In genomic region chr8:84637946-84638554, GRCm38 (mm10) we compare ENCODE assay signal across 8 mouse cellular contexts. TPM values are rescaled to one million over a fixed set of nuclear protein-coding genes. Genes with fewer than 3 reads are reported as not detected.
DNase-seq lines count a peak whose midpoint lies in the region; ATAC-seq and TF ChIP-seq lines count a peak whose summit lies in the region.

No protein-coding gene starts in this region.

- TF ChIP-seq CTCF in G1E (IDR thresholded peaks at IDR 0.05; ENCODE audit: low read depth, low read length): no peak

- H3K4me3 ChIP-seq in heart, embryonic 10.5 days: peak overlapping the region; percentile 70
- peak overlapping the region; percentile 76 for H3K4me3 ChIP-seq in G1E (ENCODE audit: low read depth, low read length)
- peak overlapping the region; percentile 46 for H3K4me3 ChIP-seq in hindbrain, embryonic 14.5 days (replicated peaks; ENCODE audit: low read length)
- peak overlapping the region; percentile 50 for H3K4me3 ChIP-seq in midbrain, embryonic 13.5 days (replicated peaks)

- 0 out of 2 replicates have a peak, but pooled peaks cover 4% of the 10 kb centered on the region for H3K27me3 ChIP-seq in heart, embryonic 10.5 days (ENCODE audit: insufficient read depth, poor library complexity, severe bottlenecking)
- H3K27me3 ChIP-seq in G1E (ENCODE audit: insufficient read depth, low read length): peaks cover 51% of the 10 kb centered on the region
- no peaks in the 10 kb centered on the region for H3K27me3 ChIP-seq in hindbrain, embryonic 14.5 days (ENCODE audit: control insufficient read depth, insufficient read depth, low read length)
- no peaks in the 10 kb centered on the region for H3K27me3 ChIP-seq in midbrain, embryonic 13.5 days

- H3K4me2 ChIP-seq in hindbrain, embryonic 14.5 days (replicated peaks): peak overlapping the region; percentile 91
- H3K4me2 ChIP-seq in midbrain, embryonic 13.5 days (replicated peaks): peak overlapping the region; percentile 86

- WGBS in heart, embryonic 10.5 days: 39% methylated on average over 8 of the region's 8 CpGs
- WGBS in hindbrain, embryonic 14.5 days: 42% methylated on average over 8 of the region's 8 CpGs
- WGBS in midbrain, embryonic 13.5 days: 40% methylated on average over 8 of the region's 8 CpGs

- no peak for ATAC-seq in G1E (ENCODE audit: extremely low read depth, insufficient number of reproducible peaks, low FRiP score, poor library complexity, severe bottlenecking)
- no peak for ATAC-seq in hindbrain, embryonic 14.5 days (ENCODE audit: low FRiP score)
- ATAC-seq in midbrain, embryonic 13.5 days: no peak

- no peak for DNase-seq in heart, embryonic 10.5 days (ENCODE audit: low spot score)
- DNase-seq in heart, postnatal 10 days: no peak
- DNase-seq in G1E (ENCODE audit: low spot score): no peak
- DNase-seq in hindbrain, embryonic 14.5 days (ENCODE audit: low spot score): no peak
- no peak for DNase-seq in right cerebral cortex, adult 18-20 months
- DNase-seq in urinary bladder, postnatal 25 days (ENCODE audit: low spot score): no peak
- DNase-seq in embryo, embryonic 10 days (ENCODE audit: low spot score): no peak

- peak overlapping the region; percentile 79 for H3K9ac ChIP-seq in hindbrain, embryonic 14.5 days
- H3K9ac ChIP-seq in midbrain, embryonic 13.5 days (replicated peaks): peak overlapping the region; percentile 78

- H3K9me3 ChIP-seq in heart, embryonic 10.5 days: no peaks in the 10 kb centered on the region
- no peaks in the 10 kb centered on the region for H3K9me3 ChIP-seq in G1E (replicated peaks)
- no peaks in the 10 kb centered on the region for H3K9me3 ChIP-seq in hindbrain, embryonic 14.5 days (ENCODE audit: control insufficient read depth, low read length)
- no peaks in the 10 kb centered on the region for H3K9me3 ChIP-seq in midbrain, embryonic 13.5 days

- intact Hi-C loops in heart, postnatal 10 days (cut with DNase I): loop anchor here (2.0 kb wide), 2 partner anchors 45 to 175 kb away; no protein-coding TSS in a partner anchor

- no peaks in the 10 kb centered on the region for H3K36me3 ChIP-seq in heart, embryonic 10.5 days
- H3K36me3 ChIP-seq in G1E (replicated peaks): no peaks in the 10 kb centered on the region
- H3K36me3 ChIP-seq in hindbrain, embryonic 14.5 days (replicated peaks; ENCODE audit: control insufficient read depth, insufficient read depth): peaks cover 18% of the 10 kb centered on the region
- peaks cover 12% of the 10 kb centered on the region for H3K36me3 ChIP-seq in midbrain, embryonic 13.5 days

- peak overlapping the region; percentile 93 for H3K27ac ChIP-seq in heart, embryonic 10.5 days
- H3K27ac ChIP-seq in hindbrain, embryonic 14.5 days: 0 out of 2 replicates have a peak overlapping the region, but pooled peaks have one; percentile 90
- H3K27ac ChIP-seq in midbrain, embryonic 13.5 days: peak overlapping the region; percentile 91; the same call in 1 of the 2 replicates

- H3K4me1 ChIP-seq in heart, embryonic 10.5 days: peaks cover 55% of the 10 kb centered on the region
- H3K4me1 ChIP-seq in G1E (ENCODE audit: insufficient read depth, low read depth, low read length): peaks cover 36% of the 10 kb centered on the region
- H3K4me1 ChIP-seq in hindbrain, embryonic 14.5 days (replicated peaks; ENCODE audit: control insufficient read depth, insufficient read depth, low read length): peaks cover 28% of the 10 kb centered on the region
- peaks cover 43% of the 10 kb centered on the region for H3K4me1 ChIP-seq in midbrain, embryonic 13.5 days (replicated peaks)

RNA-seq across cellular contexts. Expression of gene Ier2, which starts 24.6 kb away (rescaled TPM):
- polyA plus RNA-seq in heart, embryonic 10.5 days (2016; fragmentation: Nextera tagmentation; extraction: Ambion mirVana): 71.6 and 103 TPM in 2 replicates
- total RNA-seq in heart, postnatal 10 days (2021): 10 to 100 TPM; 30.8 to 31.4 TPM
- total RNA-seq in G1E (2014; fragmentation: Nextera tagmentation) (60.5 and 64.9 TPM in 2 replicates), G1E (2017) (43.1 and 48.5 TPM in 2 replicates)
- 112 and 119 TPM in 2 replicates for polyA plus RNA-seq in G1E (2012)
- polyA plus RNA-seq in hindbrain, embryonic 14.5 days (2014; fragmentation: Nextera tagmentation; extraction: Ambion mirVana): 17.4 and 20.1 TPM in 2 replicates
- 20.0 and 26.3 TPM in 2 replicates for polyA plus RNA-seq in midbrain, embryonic 13.5 days (2015; fragmentation: Nextera tagmentation; extraction: Ambion mirVana)

RNA-seq across cellular contexts. Expression of gene Trmt1, which starts 48.1 kb away (rescaled TPM):
- 59.8 and 64.6 TPM in 2 replicates for polyA plus RNA-seq in heart, embryonic 10.5 days (2016; fragmentation: Nextera tagmentation; extraction: Ambion mirVana)
- total RNA-seq in heart, postnatal 10 days (2021): 10 to 100 TPM; 40.3 to 40.6 TPM
- total RNA-seq in G1E (2014; fragmentation: Nextera tagmentation) (63.3 and 64.9 TPM in 2 replicates), G1E (2017) (68.2 and 96.4 TPM in 2 replicates)
- polyA plus RNA-seq in G1E (2012): 244 and 260 TPM in 2 replicates
- 55.2 and 62.1 TPM in 2 replicates for polyA plus RNA-seq in hindbrain, embryonic 14.5 days (2014; fragmentation: Nextera tagmentation; extraction: Ambion mirVana)
- 50.1 and 55.7 TPM in 2 replicates for polyA plus RNA-seq in midbrain, embryonic 13.5 days (2015; fragmentation: Nextera tagmentation; extraction: Ambion mirVana)

RNA-seq across cellular contexts. Expression of gene Nacc1, which starts 49.6 kb away (rescaled TPM):
- 22.2 and 25.0 TPM in 2 replicates for polyA plus RNA-seq in heart, embryonic 10.5 days (2016; fragmentation: Nextera tagmentation; extraction: Ambion mirVana)
- total RNA-seq in heart, postnatal 10 days (2021): 10 to 100 TPM; 50.2 TPM
- total RNA-seq in G1E (2014; fragmentation: Nextera tagmentation) (120 and 125 TPM in 2 replicates), G1E (2017) (48.1 and 54.5 TPM in 2 replicates)
- polyA plus RNA-seq in G1E (2012): 207 and 224 TPM in 2 replicates
- polyA plus RNA-seq in hindbrain, embryonic 14.5 days (2014; fragmentation: Nextera tagmentation; extraction: Ambion mirVana): 17.8 and 18.1 TPM in 2 replicates
- 16.8 and 17.3 TPM in 2 replicates for polyA plus RNA-seq in midbrain, embryonic 13.5 days (2015; fragmentation: Nextera tagmentation; extraction: Ambion mirVana)
